Mouse (Mus musculus) NIH3T3 (cell line): ENCODE data around the gene Ap2a1.
A peak's percentile ranks its signal among the peaks of the same experiment; 100 is the strongest.

ENCODE experiments used
- DNase-seq: peaks from one replicate; pipeline ENCODE4 v3.0.0-alpha.2; 2012; ENCODE audit warnings: low read depth

The Ap2a1 gene

GRCm38 (mm10) chr7:44864595-44865542 is 64.4 kb downstream of the Ap2a1 start:
- DNase-seq = no peak

- no peak for DNase-seq
Observed at GRCm38 (mm10) chr7:44863982-44864494, 65.3 kb downstream of the Ap2a1 start.

- DNase-seq = no peak
Observed at GRCm38 (mm10) chr7:44863210-44863609, 66.1 kb downstream of the Ap2a1 start.

- no peak for DNase-seq
Observed at GRCm38 (mm10) chr7:44862434-44862833, 66.9 kb downstream of the Ap2a1 start.

- DNase-seq = no peak
Observed at GRCm38 (mm10) chr7:44861429-44861816, 67.9 kb downstream of the Ap2a1 start.

GRCm38 (mm10) chr7:44860576-44861428 is 68.5 kb downstream of the Ap2a1 start:
- DNase-seq = peak; percentile 84

- no peak for DNase-seq
Observed at GRCm38 (mm10) chr7:44859896-44860295, 69.4 kb downstream of the Ap2a1 start.

GRCm38 (mm10) chr7:44857905-44858304 is 71.4 kb downstream of the Ap2a1 start:
- peak; percentile 78 for DNase-seq

GRCm38 (mm10) chr7:44857042-44857552 is 72.2 kb downstream of the Ap2a1 start, which contains the start of gene Pnkp:
Pnkp (plus strand) TSS chr7:44857139.
- DNase-seq = peak; percentile 96

GRCm38 (mm10) chr7:44856265-44856916 is 72.9 kb downstream of the Ap2a1 start:
- no peak for DNase-seq

GRCm38 (mm10) chr7:44855036-44855435 is 74.3 kb downstream of the Ap2a1 start:
- no peak for DNase-seq

- no peak for DNase-seq
Observed at GRCm38 (mm10) chr7:44854356-44855031, 74.8 kb downstream of the Ap2a1 start.

GRCm38 (mm10) chr7:44853596-44854355 is 75.5 kb downstream of the Ap2a1 start:
- no peak for DNase-seq

- no peak for DNase-seq
Observed at GRCm38 (mm10) chr7:44853065-44853464, 76.2 kb downstream of the Ap2a1 start.

GRCm38 (mm10) chr7:44852259-44853027 is 76.9 kb downstream of the Ap2a1 start:
- DNase-seq = no peak

GRCm38 (mm10) chr7:44851625-44852234 is 77.6 kb downstream of the Ap2a1 start:
- no peak for DNase-seq

GRCm38 (mm10) chr7:44850789-44851624 is 78.3 kb downstream of the Ap2a1 start:
- DNase-seq = peak; percentile 78
